Mouse (Mus musculus): ENCODE data around the gene Tbxas1.

The Tbxas1 gene

GRCm38 (mm10) chr6:38863595-38863994, 11.6 kb upstream of the Tbxas1 start:
- Histone ChIP-seq H3K4me3 (replicated peaks; ENCODE audit: low read length) (no peak overlapping the region), H3K9me3 (ENCODE audit: low read length) (no peaks in the 10 kb centered on the region), H3K4me1 (replicated peaks; ENCODE audit: low read depth, low read length) (peaks cover 14% of the 10 kb centered on the region), H3K27me3 (ENCODE audit: insufficient read depth, low read length) (no peaks in the 10 kb centered on the region), H3K36me3 (ENCODE audit: insufficient read depth, low read length) (no peaks in the 10 kb centered on the region)
- no peak for TF ChIP-seq NANOG (IDR thresholded peaks at IDR 0.05; ENCODE audit: borderline replicate concordance, low read length)
- no peak for TF ChIP-seq CTCF (conservative IDR thresholded peaks at IDR 0.05; ENCODE audit: low read length)
- no peak for TF ChIP-seq POU5F1 (IDR thresholded peaks at IDR 0.05; ENCODE audit: borderline replicate concordance, low read length)

DNA sequence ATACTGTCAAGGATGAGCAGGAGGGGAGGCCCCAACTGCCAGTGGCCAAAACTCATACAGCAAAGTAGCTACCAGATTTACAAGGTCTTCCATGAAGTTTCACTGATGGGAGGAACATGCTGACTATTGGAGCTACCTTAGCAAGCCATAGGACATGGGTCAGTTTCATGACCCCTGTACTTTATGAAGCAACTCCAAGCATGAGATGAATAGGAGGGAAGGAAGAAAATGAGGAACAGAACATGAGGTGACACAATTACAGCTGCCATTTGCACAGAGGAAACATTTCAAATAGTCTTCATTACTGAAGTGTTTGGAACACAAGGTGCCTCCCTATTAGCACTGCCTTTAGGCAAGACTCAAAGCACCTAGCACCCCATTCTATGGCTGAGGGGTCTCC, 9.4 kb upstream of the Tbxas1 start:
- H3K9me3 ChIP-seq (ENCODE audit: low read length) = no peaks in the 10 kb centered on the region
- no peak overlapping the region for H3K4me3 ChIP-seq (replicated peaks; ENCODE audit: low read length)
- TF ChIP-seq NANOG (IDR thresholded peaks at IDR 0.05; ENCODE audit: borderline replicate concordance, low read length) (no peak), CTCF (conservative IDR thresholded peaks at IDR 0.05; ENCODE audit: low read length) (no peak), POU5F1 (IDR thresholded peaks at IDR 0.05; ENCODE audit: borderline replicate concordance, low read length) (no peak)
- no peaks in the 10 kb centered on the region for H3K27me3 ChIP-seq (ENCODE audit: insufficient read depth, low read length)
- peaks cover 22% of the 10 kb centered on the region for H3K4me1 ChIP-seq (replicated peaks; ENCODE audit: low read depth, low read length)
- H3K36me3 ChIP-seq (ENCODE audit: insufficient read depth, low read length) = no peaks in the 10 kb centered on the region

GRCm38 (mm10) chr6:38866357-38866756, 8.8 kb upstream of the Tbxas1 start:
- no peaks in the 10 kb centered on the region for H3K36me3 ChIP-seq (ENCODE audit: insufficient read depth, low read length)
- no peak overlapping the region for H3K4me3 ChIP-seq (replicated peaks; ENCODE audit: low read length)
- H3K4me1 ChIP-seq (replicated peaks; ENCODE audit: low read depth, low read length) = peaks cover 22% of the 10 kb centered on the region
- no peak for TF ChIP-seq POU5F1 (IDR thresholded peaks at IDR 0.05; ENCODE audit: borderline replicate concordance, low read length)
- no peak for TF ChIP-seq CTCF (conservative IDR thresholded peaks at IDR 0.05; ENCODE audit: low read length)
- no peaks in the 10 kb centered on the region for H3K9me3 ChIP-seq (ENCODE audit: low read length)
- H3K27me3 ChIP-seq (ENCODE audit: insufficient read depth, low read length) = no peaks in the 10 kb centered on the region

- Histone ChIP-seq H3K27me3 (ENCODE audit: insufficient read depth, low read length) (no peaks in the 10 kb centered on the region), H3K4me1 (replicated peaks; ENCODE audit: low read depth, low read length) (peaks cover 22% of the 10 kb centered on the region), H3K4me3 (replicated peaks; ENCODE audit: low read length) (no peak overlapping the region), H3K36me3 (ENCODE audit: insufficient read depth, low read length) (no peaks in the 10 kb centered on the region), H3K9me3 (ENCODE audit: low read length) (no peaks in the 10 kb centered on the region)
- TF ChIP-seq POU5F1 (IDR thresholded peaks at IDR 0.05; ENCODE audit: borderline replicate concordance, low read length) (no peak), CTCF (conservative IDR thresholded peaks at IDR 0.05; ENCODE audit: low read length) (no peak), NANOG (IDR thresholded peaks at IDR 0.05; ENCODE audit: borderline replicate concordance, low read length) (no peak)
Measured at GRCm38 (mm10) chr6:38866761-38867160, 8.4 kb upstream of the Tbxas1 start.

GRCm38 (mm10) chr6:38867291-38867690, 7.9 kb upstream of the Tbxas1 start:
- Histone ChIP-seq H3K27me3 (ENCODE audit: insufficient read depth, low read length) (no peaks in the 10 kb centered on the region), H3K4me1 (replicated peaks; ENCODE audit: low read depth, low read length) (peaks cover 22% of the 10 kb centered on the region), H3K36me3 (ENCODE audit: insufficient read depth, low read length) (no peaks in the 10 kb centered on the region), H3K9me3 (ENCODE audit: low read length) (no peaks in the 10 kb centered on the region), H3K4me3 (replicated peaks; ENCODE audit: low read length) (no peak overlapping the region)
- TF ChIP-seq CTCF (conservative IDR thresholded peaks at IDR 0.05; ENCODE audit: low read length) = no peak
- TF ChIP-seq NANOG (IDR thresholded peaks at IDR 0.05; ENCODE audit: borderline replicate concordance, low read length) = no peak
- no peak for TF ChIP-seq POU5F1 (IDR thresholded peaks at IDR 0.05; ENCODE audit: borderline replicate concordance, low read length)

GRCm38 (mm10) chr6:38868974-38869373, 6.2 kb upstream of the Tbxas1 start:
- H3K4me1 ChIP-seq (replicated peaks; ENCODE audit: low read depth, low read length) = peaks cover 29% of the 10 kb centered on the region
- no peak for TF ChIP-seq POU5F1 (IDR thresholded peaks at IDR 0.05; ENCODE audit: borderline replicate concordance, low read length)
- TF ChIP-seq CTCF (conservative IDR thresholded peaks at IDR 0.05; ENCODE audit: low read length) = no peak
- no peak for TF ChIP-seq NANOG (IDR thresholded peaks at IDR 0.05; ENCODE audit: borderline replicate concordance, low read length)
- H3K36me3 ChIP-seq (ENCODE audit: insufficient read depth, low read length) = no peaks in the 10 kb centered on the region
- no peaks in the 10 kb centered on the region for H3K9me3 ChIP-seq (ENCODE audit: low read length)
- no peak overlapping the region for H3K4me3 ChIP-seq (replicated peaks; ENCODE audit: low read length)
- H3K27me3 ChIP-seq (ENCODE audit: insufficient read depth, low read length) = peaks cover 6% of the 10 kb centered on the region

DNA sequence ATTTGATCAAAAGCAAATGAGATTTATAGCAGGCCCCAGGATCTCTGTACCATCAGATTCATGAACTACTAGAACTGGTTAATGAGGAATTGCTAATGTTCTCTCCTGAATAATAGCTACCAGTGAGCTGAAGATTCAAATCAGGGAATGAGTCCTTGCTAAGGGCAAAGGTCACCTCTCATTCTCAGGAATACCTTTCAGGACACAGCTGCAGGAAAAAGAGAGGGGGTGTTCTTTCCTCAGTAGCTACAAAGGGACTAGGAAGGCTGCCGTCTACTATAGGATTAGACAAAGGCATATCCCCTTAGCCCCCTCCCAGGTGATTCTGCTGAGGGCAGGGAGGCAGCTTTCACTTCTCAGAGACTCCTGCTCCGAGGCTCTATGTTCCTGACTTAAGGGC, 5.1 kb upstream of the Tbxas1 start:
- no peaks in the 10 kb centered on the region for H3K9me3 ChIP-seq (ENCODE audit: low read length)
- peaks cover 38% of the 10 kb centered on the region for H3K4me1 ChIP-seq (replicated peaks; ENCODE audit: low read depth, low read length)
- no peak overlapping the region for H3K4me3 ChIP-seq (replicated peaks; ENCODE audit: low read length)
- no peaks in the 10 kb centered on the region for H3K36me3 ChIP-seq (ENCODE audit: insufficient read depth, low read length)
- TF ChIP-seq POU5F1 (IDR thresholded peaks at IDR 0.05; ENCODE audit: borderline replicate concordance, low read length) (no peak), NANOG (IDR thresholded peaks at IDR 0.05; ENCODE audit: borderline replicate concordance, low read length) (no peak), CTCF (conservative IDR thresholded peaks at IDR 0.05; ENCODE audit: low read length) (no peak)
- peaks cover 15% of the 10 kb centered on the region for H3K27me3 ChIP-seq (ENCODE audit: insufficient read depth, low read length)

DNA sequence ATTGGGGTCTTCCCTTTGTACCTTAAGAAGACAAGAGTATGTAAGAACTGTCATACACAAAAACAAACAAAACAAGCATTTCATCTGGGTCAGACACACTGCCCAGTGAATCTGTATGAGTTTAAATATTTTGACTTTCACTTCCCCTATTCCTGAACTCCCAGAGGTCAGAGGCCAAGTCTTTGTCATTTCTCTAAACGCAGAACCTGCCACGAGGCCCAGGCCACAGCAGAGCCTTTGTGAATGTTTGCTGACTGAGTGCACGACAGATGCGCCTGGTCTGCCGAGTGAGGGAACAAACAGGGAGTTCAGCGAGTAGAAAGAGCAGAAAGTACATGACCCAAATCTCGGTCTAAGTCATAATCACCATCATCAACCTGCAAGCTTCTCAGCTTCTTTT, 4.2 kb upstream of the Tbxas1 start:
- Histone ChIP-seq H3K4me1 (replicated peaks; ENCODE audit: low read depth, low read length) (peaks cover 38% of the 10 kb centered on the region), H3K9me3 (ENCODE audit: low read length) (no peaks in the 10 kb centered on the region), H3K4me3 (replicated peaks; ENCODE audit: low read length) (no peak overlapping the region), H3K27me3 (ENCODE audit: insufficient read depth, low read length) (peaks cover 20% of the 10 kb centered on the region), H3K36me3 (ENCODE audit: insufficient read depth, low read length) (no peaks in the 10 kb centered on the region)
- TF ChIP-seq CTCF (conservative IDR thresholded peaks at IDR 0.05; ENCODE audit: low read length) (no peak), POU5F1 (IDR thresholded peaks at IDR 0.05; ENCODE audit: borderline replicate concordance, low read length) (no peak), NANOG (IDR thresholded peaks at IDR 0.05; ENCODE audit: borderline replicate concordance, low read length) (no peak)

DNA sequence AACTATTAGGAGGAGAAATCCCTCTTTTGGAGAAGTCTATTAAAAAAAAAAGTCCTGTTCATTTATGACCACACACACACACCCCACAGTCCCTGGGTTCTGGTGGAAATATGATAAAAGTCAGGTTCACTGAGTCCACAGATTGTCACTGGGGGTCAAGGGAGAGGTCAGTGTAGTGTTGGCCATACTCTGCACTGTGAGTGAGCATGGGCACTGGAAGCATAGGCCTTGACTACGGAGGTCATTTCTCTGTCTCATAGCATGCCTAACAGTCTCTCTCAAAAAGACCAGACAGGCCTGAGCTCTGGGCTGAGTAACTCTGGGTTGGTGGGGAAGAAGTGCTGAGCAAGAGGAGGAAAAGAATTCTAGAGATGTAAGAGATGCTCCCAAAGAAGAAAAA, 1.9 kb upstream of the Tbxas1 start:
- Histone ChIP-seq H3K4me1 (replicated peaks; ENCODE audit: low read depth, low read length) (peaks cover 31% of the 10 kb centered on the region), H3K36me3 (ENCODE audit: insufficient read depth, low read length) (no peaks in the 10 kb centered on the region), H3K9me3 (ENCODE audit: low read length) (no peaks in the 10 kb centered on the region), H3K4me3 (replicated peaks; ENCODE audit: low read length) (no peak overlapping the region), H3K27me3 (ENCODE audit: insufficient read depth, low read length) (peaks cover 32% of the 10 kb centered on the region)
- TF ChIP-seq CTCF (conservative IDR thresholded peaks at IDR 0.05; ENCODE audit: low read length) (no peak), NANOG (IDR thresholded peaks at IDR 0.05; ENCODE audit: borderline replicate concordance, low read length) (no peak), POU5F1 (IDR thresholded peaks at IDR 0.05; ENCODE audit: borderline replicate concordance, low read length) (no peak)
